Mouse (Mus musculus) embryonic facial prominence, embryonic 12.5 days (tissue): ENCODE data around the gene Gm2310. TPM values are rescaled to one million over a fixed set of nuclear protein-coding genes. Genes with fewer than 3 reads are reported as not detected.

Source experiments
- ATAC-seq: fragments of 200-750 bp; cut with Nextera tagmentation; 2 replicates; pipeline ENCODE4 v1.8.0; 2017; ENCODE audit not compliant: insufficient number of reproducible peaks, insufficient read depth, low FRiP score, low TSS enrichment
- H3K27ac ChIP-seq: fragments of 300-500 bp; sonication (generic); 2 replicates; pipeline ENCODE4 v1.5.1; 2016; ENCODE audit warnings: mild to moderate bottlenecking
- H3K27me3 ChIP-seq: fragments of 300-500 bp; sonication (generic); 2 replicates; pipeline ENCODE4 v1.6.1; 2016; ENCODE audit warnings: mild to moderate bottlenecking, moderate library complexity
- H3K36me3 ChIP-seq: fragments of 300-500 bp; sonication (generic); 2 replicates; pipeline ENCODE4 v1.6.1; 2016; ENCODE audit warnings: mild to moderate bottlenecking
- H3K4me1 ChIP-seq: fragments of 300-500 bp; sonication (generic); 2 replicates; pipeline ENCODE4 v1.6.1; 2016
- H3K4me2 ChIP-seq: fragments of 300-500 bp; sonication (generic); replicated peaks from 2 replicates; pipeline ENCODE4 v1.6.1; 2016; ENCODE audit warnings: mild to moderate bottlenecking, moderate library complexity
- H3K4me3 ChIP-seq: fragments of 300-500 bp; sonication (generic); 2 replicates; pipeline ENCODE4 v1.5.1; 2016; ENCODE audit warnings: mild to moderate bottlenecking
- H3K9ac ChIP-seq: fragments of 300-500 bp; sonication (generic); 2 replicates; pipeline ENCODE4 v1.6.1; 2016; ENCODE audit warnings: mild to moderate bottlenecking, moderate library complexity
- H3K9me3 ChIP-seq: fragments of 300-500 bp; sonication (generic); 2 replicates; pipeline ENCODE4 v1.6.1; 2016; ENCODE audit warnings: mild to moderate bottlenecking, moderate library complexity
- WGBS: fragments of 180-500 bp; shearing (Covaris S2); methylation state at CpG from one replicate; pipeline ENCODE4 v1.1.7; 2016; 5-methylcytosine and 5-hydroxymethylcytosine counted together
- polyA plus RNA-seq: library from polyadenylated mRNA; unstranded; fragments of >200 nt; fragmentation: Nextera tagmentation; extraction: Ambion mirVana; gene quantifications from 2 replicates; pipeline ENCODE4 v1.2.1, GENCODE M21; 2016

Gm2310 gene
- polyA plus RNA-seq, 1 experiment from 2014 or later: not detected

GRCm38 (mm10) chr15:8485261-8485660 is 34.5 kb downstream of the Gm2310 start:
- WGBS: 81% methylated on average over 6 of the region's 6 CpGs
- no peaks in the 10 kb centered on the region for H3K4me1 ChIP-seq

DNA sequence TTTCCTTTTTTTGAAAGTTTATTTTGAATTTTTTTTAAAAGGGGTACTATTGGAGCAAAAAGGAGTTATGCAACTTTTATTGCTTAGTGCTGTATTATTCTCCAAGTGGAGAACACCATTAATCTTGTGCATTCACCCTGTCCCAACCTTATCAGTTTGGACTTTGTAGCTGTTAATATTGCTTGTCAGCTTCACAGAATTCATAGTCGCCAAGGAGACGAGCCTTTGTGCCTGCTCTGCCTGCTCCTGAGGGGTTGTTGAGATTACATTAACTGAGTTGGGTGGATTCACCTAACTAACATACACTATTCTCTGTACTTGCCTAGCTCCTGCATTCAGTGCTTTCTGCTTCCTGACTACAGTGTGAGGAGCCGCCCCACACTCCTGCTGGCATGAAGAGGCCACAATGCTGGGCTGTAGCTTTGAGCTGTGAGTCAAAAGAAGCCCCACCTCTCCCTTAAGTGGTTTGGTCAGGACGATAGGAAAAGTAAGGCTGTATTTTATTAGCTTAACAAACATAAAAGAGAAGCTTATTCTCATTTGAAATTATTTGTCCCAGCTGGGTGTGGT is 50.7 kb downstream of the Gm2310 start:
- Histone ChIP-seq H3K27ac (no peak overlapping the region), H3K4me3 (no peak overlapping the region), H3K4me2 (no peak overlapping the region), H3K27me3 (no peaks in the 10 kb centered on the region), H3K9me3 (no peaks in the 10 kb centered on the region), H3K36me3 (no peaks in the 10 kb centered on the region), H3K9ac (no peak overlapping the region), H3K4me1 (no peaks in the 10 kb centered on the region)
- 61% methylated on average over 4 of the region's 4 CpGs for WGBS
- ATAC-seq: no peak

More at GRCm38 (mm10) chr15:8485261-8485660, 34.5 kb downstream of the Gm2310 start:
- Histone ChIP-seq H3K27me3 (no peaks in the 10 kb centered on the region), H3K4me3 (no peak overlapping the region), H3K36me3 (no peaks in the 10 kb centered on the region), H3K4me2 (no peak overlapping the region), H3K27ac (no peak overlapping the region), H3K9ac (no peak overlapping the region), H3K9me3 (no peaks in the 10 kb centered on the region)
- no peak for ATAC-seq

Other genes with a start within 250 kb of the Gm2310 start
- 21.8 and 22.6 TPM in 2 replicates for gene Nipbl, start 75.5 kb downstream of the Gm2310 start, polyA plus RNA-seq
- gene Slc1a3, start 190.8 kb upstream of the Gm2310 start, polyA plus RNA-seq: 43.4 and 49.3 TPM in 2 replicates